Mouse (Mus musculus) hindbrain, embryonic 11.5 days (tissue): ENCODE measurements around the gene Spata16. TPM values are rescaled to one million over a fixed set of nuclear protein-coding genes. Genes with fewer than 3 reads are reported as not detected.
A peak's percentile ranks its signal among the peaks of the same experiment; 100 is the strongest.

Experiments
- ATAC-seq: fragments of 200-750 bp; cut with Nextera tagmentation; 2 replicates; pipeline ENCODE4 v1.8.0; 2017; ENCODE audit warnings: mild to moderate bottlenecking, moderate TSS enrichment, moderate library complexity; ENCODE audit not compliant: low FRiP score
- DNase-seq: peaks from one replicate; pipeline ENCODE4 v3.0.0-alpha.2; 2015; ENCODE audit warnings: low spot score
- H3K27ac ChIP-seq: fragments of 300-500 bp; sonication (generic); 2 replicates; pipeline ENCODE4 v1.5.1; 2014; ENCODE audit warnings: mild to moderate bottlenecking, low read depth, low read length
- H3K27me3 ChIP-seq: fragments of 300-500 bp; sonication (generic); 2 replicates; pipeline ENCODE4 v1.6.1; 2014; ENCODE audit warnings: mild to moderate bottlenecking, low read length, moderate library complexity, mixed read lengths; ENCODE audit not compliant: control insufficient read depth, insufficient read depth
- H3K36me3 ChIP-seq: fragments of 300-500 bp; sonication (generic); 2 replicates; pipeline ENCODE4 v1.6.1; 2014; ENCODE audit warnings: mild to moderate bottlenecking, low read length, moderate library complexity, mixed read lengths; ENCODE audit not compliant: control insufficient read depth, insufficient read depth
- H3K4me1 ChIP-seq: fragments of 300-500 bp; sonication (generic); replicated peaks from 2 replicates; pipeline ENCODE4 v1.6.1; 2014; ENCODE audit warnings: low read length, mixed read lengths; ENCODE audit not compliant: control insufficient read depth, insufficient read depth
- H3K4me2 ChIP-seq: fragments of 300-500 bp; sonication (generic); replicated peaks from 2 replicates; pipeline ENCODE4 v1.6.1; 2014; ENCODE audit warnings: mild to moderate bottlenecking, low read depth, low read length
- H3K4me3 ChIP-seq: fragments of 300-500 bp; sonication (generic); 2 replicates; pipeline ENCODE4 v1.5.1; 2014; ENCODE audit warnings: low read depth, low read length
- H3K9ac ChIP-seq: fragments of 300-500 bp; sonication (generic); 2 replicates; pipeline ENCODE4 v1.6.1; 2014; ENCODE audit warnings: low read depth, low read length
- H3K9me3 ChIP-seq: fragments of 300-500 bp; sonication (generic); 2 replicates; pipeline ENCODE4 v1.6.1; 2016; ENCODE audit warnings: low read length; ENCODE audit not compliant: control insufficient read depth
- WGBS: fragments of 180-500 bp; shearing (Covaris S2); extraction: QIAGEN DNeasy Blood & Tissue Kit; methylation state at CpG from one replicate; pipeline ENCODE4 v1.1.7; 2014; 5-methylcytosine and 5-hydroxymethylcytosine counted together
- polyA plus RNA-seq: library from polyadenylated mRNA; unstranded; fragments of >200 nt; fragmentation: Nextera tagmentation; extraction: Ambion mirVana; gene quantifications from 2 replicates; pipeline ENCODE4 v1.2.1, GENCODE M21; 2014

Spata16 gene
- polyA plus RNA-seq, 1 experiment from 2014 or later: not detected

GRCm38 (mm10) chr3:26814307-26814706, 176.9 kb downstream of the Spata16 start:
- H3K27ac ChIP-seq: no peak overlapping the region
- H3K27me3 ChIP-seq: no peaks in the 10 kb centered on the region
- ATAC-seq: no peak
- no peaks in the 10 kb centered on the region for H3K4me1 ChIP-seq
- H3K9ac ChIP-seq: no peak overlapping the region
- 93% methylated on average over 8 of the region's 8 CpGs for WGBS
- H3K4me2 ChIP-seq: no peak overlapping the region
- no peaks in the 10 kb centered on the region for H3K36me3 ChIP-seq
- DNase-seq: no peak
- H3K4me3 ChIP-seq: no peak overlapping the region
- no peaks in the 10 kb centered on the region for H3K9me3 ChIP-seq

GRCm38 (mm10) chr3:26815764-26816163, 178.3 kb downstream of the Spata16 start:
- 89% methylated on average over 5 of the region's 5 CpGs for WGBS
- no peaks in the 10 kb centered on the region for H3K36me3 ChIP-seq
- ATAC-seq (no peak), DNase-seq (no peak)
- H3K4me1 ChIP-seq: no peaks in the 10 kb centered on the region
- H3K9ac ChIP-seq: no peak overlapping the region
- H3K4me3 ChIP-seq: no peak overlapping the region
- H3K4me2 ChIP-seq: no peak overlapping the region
- H3K9me3 ChIP-seq: no peaks in the 10 kb centered on the region
- no peak overlapping the region for H3K27ac ChIP-seq
- H3K27me3 ChIP-seq: no peaks in the 10 kb centered on the region

- WGBS: 37% methylated on average over 5 of the region's 5 CpGs
- Histone ChIP-seq H3K4me2 (no peak overlapping the region), H3K36me3 (no peaks in the 10 kb centered on the region), H3K27ac (no peak overlapping the region), H3K4me3 (no peak overlapping the region), H3K9ac (no peak overlapping the region), H3K9me3 (no peaks in the 10 kb centered on the region), H3K4me1 (no peaks in the 10 kb centered on the region), H3K27me3 (no peaks in the 10 kb centered on the region)
- DNase-seq (no peak), ATAC-seq (no peak)
Observed at GRCm38 (mm10) chr3:26819398-26819797, 182.0 kb downstream of the Spata16 start.

- Histone ChIP-seq H3K4me2 (no peak overlapping the region), H3K9ac (no peak overlapping the region), H3K4me3 (no peak overlapping the region), H3K9me3 (no peaks in the 10 kb centered on the region), H3K4me1 (no peaks in the 10 kb centered on the region), H3K27ac (no peak overlapping the region), H3K36me3 (no peaks in the 10 kb centered on the region), H3K27me3 (no peaks in the 10 kb centered on the region)
- DNase-seq (no peak), ATAC-seq (0 out of 2 replicates have a peak, but pooled peaks have one; percentile 38)
- WGBS: 81% methylated on average over 7 of the region's 7 CpGs
Observed at GRCm38 (mm10) chr3:26826958-26827839, 189.8 kb downstream of the Spata16 start.

GRCm38 (mm10) chr3:26832954-26833353, 195.5 kb downstream of the Spata16 start:
- Histone ChIP-seq H3K4me1 (no peaks in the 10 kb centered on the region), H3K36me3 (no peaks in the 10 kb centered on the region), H3K27ac (no peak overlapping the region), H3K4me2 (no peak overlapping the region), H3K9me3 (no peaks in the 10 kb centered on the region), H3K4me3 (no peak overlapping the region), H3K27me3 (no peaks in the 10 kb centered on the region), H3K9ac (no peak overlapping the region)
- ATAC-seq (no peak), DNase-seq (no peak)
- WGBS: 90% methylated on average over 5 of the region's 5 CpGs

GRCm38 (mm10) chr3:26834178-26835050, 197.0 kb downstream of the Spata16 start:
- Histone ChIP-seq H3K4me1 (no peaks in the 10 kb centered on the region), H3K4me2 (no peak overlapping the region), H3K27me3 (no peaks in the 10 kb centered on the region), H3K27ac (no peak overlapping the region), H3K4me3 (no peak overlapping the region), H3K9ac (no peak overlapping the region), H3K36me3 (no peaks in the 10 kb centered on the region), H3K9me3 (no peaks in the 10 kb centered on the region)
- ATAC-seq (peak; percentile 86), DNase-seq (peak; percentile 67)
- 72% methylated on average over 21 of the region's 21 CpGs for WGBS

GRCm38 (mm10) chr3:26835051-26835755, 197.8 kb downstream of the Spata16 start:
- DNase-seq (no peak), ATAC-seq (peak; percentile 22; the same call in 1 of the 2 replicates)
- Histone ChIP-seq H3K4me3 (no peak overlapping the region), H3K9ac (no peak overlapping the region), H3K27ac (no peak overlapping the region), H3K4me1 (no peaks in the 10 kb centered on the region), H3K9me3 (no peaks in the 10 kb centered on the region), H3K27me3 (no peaks in the 10 kb centered on the region), H3K36me3 (no peaks in the 10 kb centered on the region), H3K4me2 (no peak overlapping the region)
- 85% methylated on average over 17 of the region's 17 CpGs for WGBS

GRCm38 (mm10) chr3:26845041-26845440, 207.6 kb downstream of the Spata16 start:
- H3K9me3 ChIP-seq: no peaks in the 10 kb centered on the region
- H3K4me3 ChIP-seq: no peak overlapping the region
- H3K9ac ChIP-seq: no peak overlapping the region
- H3K4me1 ChIP-seq: no peaks in the 10 kb centered on the region
- 88% methylated on average over 3 of the region's 3 CpGs for WGBS
- DNase-seq (no peak), ATAC-seq (no peak)
- H3K36me3 ChIP-seq: no peaks in the 10 kb centered on the region
- no peak overlapping the region for H3K4me2 ChIP-seq
- H3K27me3 ChIP-seq: no peaks in the 10 kb centered on the region
- no peak overlapping the region for H3K27ac ChIP-seq
